Mouse (Mus musculus): ENCODE measurements around the gene Sesn3. TPM values are rescaled to one million over a fixed set of nuclear protein-coding genes. Genes with fewer than 3 reads are reported as not detected.

Gene Sesn3
- polyA plus RNA-seq, 1 experiment from 2014 or later = 14.5 TPM

- Histone ChIP-seq H3K36me3 (replicated peaks) (no peaks in the 10 kb centered on the region), H3K4me1 (no peaks in the 10 kb centered on the region), H3K27ac (no peak overlapping the region), H3K4me3 (no peak overlapping the region), H3K9ac (no peak overlapping the region), H3K27me3 (replicated peaks) (no peaks in the 10 kb centered on the region), H3K9me3 (no peaks in the 10 kb centered on the region), H3K4me2 (no peak overlapping the region)
- 63% methylated on average over 4 of the region's 4 CpGs for WGBS
- no peak for ATAC-seq (replicated peaks)
These were observed 90.7 kb downstream of the Sesn3 start for GRCm38 (mm10) chr9:14365481-14366125.

- no peak overlapping the region for H3K9ac ChIP-seq
- WGBS = 96% methylated on average over 4 of the region's 4 CpGs
- no peaks in the 10 kb centered on the region for H3K4me1 ChIP-seq
- ATAC-seq (replicated peaks) = no peak
- H3K4me2 ChIP-seq = no peak overlapping the region
- H3K9me3 ChIP-seq = no peaks in the 10 kb centered on the region
- H3K27ac ChIP-seq = no peak overlapping the region
- no peaks in the 10 kb centered on the region for H3K36me3 ChIP-seq (replicated peaks)
- H3K4me3 ChIP-seq = no peak overlapping the region
- H3K27me3 ChIP-seq (replicated peaks) = no peaks in the 10 kb centered on the region
These were observed 93.0 kb downstream of the Sesn3 start for GRCm38 (mm10) chr9:14367850-14368249.

GRCm38 (mm10) chr9:14369271-14369670 lies 94.4 kb downstream of the Sesn3 start:
- Histone ChIP-seq H3K4me2 (no peak overlapping the region), H3K9ac (no peak overlapping the region), H3K27ac (no peak overlapping the region), H3K4me1 (no peaks in the 10 kb centered on the region), H3K9me3 (no peaks in the 10 kb centered on the region), H3K4me3 (no peak overlapping the region), H3K27me3 (replicated peaks) (no peaks in the 10 kb centered on the region), H3K36me3 (replicated peaks) (no peaks in the 10 kb centered on the region)
- no peak for ATAC-seq (replicated peaks)

GRCm38 (mm10) chr9:14372440-14372839 lies 97.6 kb downstream of the Sesn3 start:
- no peak overlapping the region for H3K4me2 ChIP-seq
- no peaks in the 10 kb centered on the region for H3K9me3 ChIP-seq
- H3K27me3 ChIP-seq (replicated peaks) = no peaks in the 10 kb centered on the region
- no peaks in the 10 kb centered on the region for H3K36me3 ChIP-seq (replicated peaks)
- no peaks in the 10 kb centered on the region for H3K4me1 ChIP-seq
- H3K27ac ChIP-seq = no peak overlapping the region
- ATAC-seq (replicated peaks) = no peak
- no peak overlapping the region for H3K9ac ChIP-seq
- no peak overlapping the region for H3K4me3 ChIP-seq

- Histone ChIP-seq H3K9me3 (no peaks in the 10 kb centered on the region), H3K4me3 (no peak overlapping the region), H3K36me3 (replicated peaks) (no peaks in the 10 kb centered on the region), H3K4me1 (peaks cover 9% of the 10 kb centered on the region; the same call in 1 of the 2 replicates), H3K27ac (no peak overlapping the region), H3K27me3 (replicated peaks) (no peaks in the 10 kb centered on the region), H3K9ac (no peak overlapping the region), H3K4me2 (no peak overlapping the region)
- 91% methylated on average over 4 of the region's 4 CpGs for WGBS
- ATAC-seq (replicated peaks) = no peak
These were observed 101.3 kb downstream of the Sesn3 start for GRCm38 (mm10) chr9:14376149-14376548.

- Histone ChIP-seq H3K4me1 (peaks cover 18% of the 10 kb centered on the region), H3K27me3 (replicated peaks) (no peaks in the 10 kb centered on the region), H3K9ac (no peak overlapping the region), H3K9me3 (no peaks in the 10 kb centered on the region), H3K4me3 (no peak overlapping the region), H3K4me2 (no peak overlapping the region), H3K27ac (no peak overlapping the region), H3K36me3 (replicated peaks) (no peaks in the 10 kb centered on the region)
- 95% methylated on average over 2 of the region's 2 CpGs for WGBS
- ATAC-seq (replicated peaks) = no peak
These were observed 103.3 kb downstream of the Sesn3 start for GRCm38 (mm10) chr9:14378151-14378550.

GRCm38 (mm10) chr9:14379769-14380385 lies 105.0 kb downstream of the Sesn3 start:
- H3K4me1 ChIP-seq = peaks cover 18% of the 10 kb centered on the region
- H3K36me3 ChIP-seq (replicated peaks) = no peaks in the 10 kb centered on the region
- peak overlapping the region; percentile 70 for H3K9ac ChIP-seq
- H3K27me3 ChIP-seq (replicated peaks) = no peaks in the 10 kb centered on the region
- H3K4me2 ChIP-seq = peak overlapping the region; percentile 79
- no peaks in the 10 kb centered on the region for H3K9me3 ChIP-seq
- H3K4me3 ChIP-seq = peak overlapping the region; percentile 58
- 21% methylated on average over 8 of the region's 8 CpGs for WGBS
- ATAC-seq (replicated peaks) = no peak; the same call in 1 of the 2 replicates
- H3K27ac ChIP-seq = peak overlapping the region; percentile 81

GRCm38 (mm10) chr9:14380386-14381285 lies 105.8 kb downstream of the Sesn3 start:
- Histone ChIP-seq H3K36me3 (replicated peaks) (no peaks in the 10 kb centered on the region), H3K27me3 (replicated peaks) (no peaks in the 10 kb centered on the region), H3K9me3 (no peaks in the 10 kb centered on the region), H3K9ac (peak overlapping the region; percentile 70), H3K4me3 (peak overlapping the region; percentile 58), H3K4me2 (peak overlapping the region; percentile 79), H3K27ac (peak overlapping the region; percentile 81), H3K4me1 (peaks cover 18% of the 10 kb centered on the region)
- peak; percentile 94 for ATAC-seq (replicated peaks)
- under 1% methylated on average over 76 of the region's 76 CpGs for WGBS

- Histone ChIP-seq H3K4me3 (peak within 1 kb of the TSS; percentile 58), H3K9ac (peak within 1 kb of the TSS; percentile 70), H3K4me1 (peaks cover 18% of the 10 kb centered on the region), H3K4me2 (peak within 1 kb of the TSS; percentile 79), H3K27ac (peak within 1 kb of the TSS; percentile 81), H3K9me3 (no peaks in the 10 kb centered on the region), H3K27me3 (replicated peaks) (no peaks in the 10 kb centered on the region), H3K36me3 (replicated peaks) (no peaks in the 10 kb centered on the region)
- WGBS = 2% methylated on average over 8 of the region's 8 CpGs
- peak; percentile 83 for ATAC-seq (replicated peaks)
These were observed 106.6 kb downstream of the Sesn3 start, which contains the start of gene Endod1 for GRCm38 (mm10) chr9:14381353-14382055. Endod1 (minus strand) TSS chr9:14381507.

GRCm38 (mm10) chr9:14382256-14382791 lies 107.5 kb downstream of the Sesn3 start:
- Histone ChIP-seq H3K36me3 (replicated peaks) (no peaks in the 10 kb centered on the region), H3K9me3 (no peaks in the 10 kb centered on the region), H3K27ac (no peak overlapping the region), H3K27me3 (replicated peaks) (no peaks in the 10 kb centered on the region), H3K4me3 (no peak overlapping the region), H3K4me2 (peak overlapping the region; percentile 79), H3K4me1 (peaks cover 18% of the 10 kb centered on the region), H3K9ac (no peak overlapping the region)
- no peak for ATAC-seq (replicated peaks)
- WGBS = 77% methylated on average over 5 of the region's 5 CpGs

All from midbrain, embryonic 15.5 days (tissue).